Mouse (Mus musculus) ES-Bruce4 (cell line): Measurements from ENCODE around the gene Pcnx.

Source experiments
- CTCF ChIP-seq: IDR thresholded peaks from one replicate; pipeline ENCODE4 v1.8.1; 2011; ENCODE audit warnings: low read depth, low read length
- POLR2A ChIP-seq: IDR thresholded peaks from one replicate; pipeline ENCODE4 v1.8.1; 2011; ENCODE audit warnings: low read length; ENCODE audit not compliant: insufficient read depth

DNA sequence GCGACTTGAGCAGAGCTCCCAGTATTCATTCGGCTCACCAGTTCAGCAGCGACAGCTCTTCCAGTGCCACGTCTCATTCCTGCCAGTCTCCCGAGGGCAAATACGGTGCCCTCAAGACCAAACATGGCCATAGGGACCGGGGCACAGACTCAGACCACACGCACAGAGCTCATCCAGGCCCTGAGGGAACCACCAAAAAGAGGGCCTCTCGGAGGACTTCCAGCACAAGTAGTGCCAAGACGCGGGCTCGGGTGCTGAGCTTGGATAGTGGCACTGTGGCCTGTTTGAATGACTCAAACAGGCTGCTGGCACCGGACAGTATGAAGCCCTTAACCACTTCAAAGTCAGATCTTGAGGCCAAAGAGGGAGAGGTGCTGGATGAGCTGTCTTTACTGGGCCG, 59.1 kb downstream of the Pcnx start:
- no peak for TF ChIP-seq POLR2A
- no peak for TF ChIP-seq CTCF
